Mouse (Mus musculus) macrophage (primary cell): Measurements from ENCODE around the gene Wfdc10. TPM values are rescaled to one million over a fixed set of nuclear protein-coding genes. Genes with fewer than 3 reads are reported as not detected.

Source experiments
- H3K27ac ChIP-seq: fragments of 350-480 bp; formaldehyde crosslinking; 2 replicates; pipeline ENCODE4 v1.9.0; 2021
- H3K36me3 ChIP-seq: fragments of 350-480 bp; formaldehyde crosslinking; 2 replicates; pipeline ENCODE4 v1.9.0; 2021; ENCODE audit errors: inconsistent target
- H3K4me3 ChIP-seq: fragments of 350-480 bp; formaldehyde crosslinking; 2 replicates; pipeline ENCODE4 v1.9.0; 2021; ENCODE audit errors: inconsistent target
- H3K79me2 ChIP-seq: fragments of 350-480 bp; formaldehyde crosslinking; 2 replicates; pipeline ENCODE4 v1.9.0; 2021; ENCODE audit errors: inconsistent target
- WGBS: methylation state at CpG from one replicate; pipeline ENCODE4 v1.1.7; 2026; ENCODE audit warnings: inconsistent platforms; ENCODE audit not compliant: missing documents; 5-methylcytosine and 5-hydroxymethylcytosine counted together
- polyA plus RNA-seq: library from polyadenylated mRNA; stranded (reverse); fragments of 250-400 nt; gene quantifications from 3 replicates; pipeline ENCODE4 v1.2.4, GENCODE M21; 2018; ENCODE audit warnings: inconsistent platforms

The Wfdc10 gene
- polyA plus RNA-seq, 1 experiment from 2014 or later: not detected

DNA sequence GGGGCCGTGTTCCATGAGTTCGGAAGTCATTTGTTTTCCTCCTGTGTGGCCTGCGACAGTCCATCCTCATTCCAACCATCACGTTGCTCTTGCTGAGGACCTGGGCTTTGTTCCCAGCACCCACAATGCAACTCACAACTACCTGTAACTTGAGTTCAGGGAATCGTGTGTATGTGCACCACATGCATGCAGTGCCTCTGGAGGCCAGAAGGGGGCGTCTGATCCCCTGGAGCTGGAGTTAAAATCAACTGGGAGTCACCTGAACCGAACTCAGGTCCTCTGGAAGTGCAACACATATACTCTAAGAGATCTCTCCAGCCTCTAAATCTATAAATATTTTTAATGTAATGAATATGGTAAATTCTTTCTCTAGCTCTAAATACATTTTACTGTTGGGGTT, 20.3 kb downstream of the Wfdc10 start:
- Histone ChIP-seq H3K27ac (no peak overlapping the region), H3K36me3 (no peaks in the 10 kb centered on the region), H3K4me3 (no peak overlapping the region), H3K79me2 (no peaks in the 10 kb centered on the region)
- WGBS: 87% methylated on average over 7 of the region's 7 CpGs

GRCm38 (mm10) chr2:164676916-164677685, 21.3 kb downstream of the Wfdc10 start:
- 91% methylated on average over 16 of the region's 16 CpGs for WGBS

DNA sequence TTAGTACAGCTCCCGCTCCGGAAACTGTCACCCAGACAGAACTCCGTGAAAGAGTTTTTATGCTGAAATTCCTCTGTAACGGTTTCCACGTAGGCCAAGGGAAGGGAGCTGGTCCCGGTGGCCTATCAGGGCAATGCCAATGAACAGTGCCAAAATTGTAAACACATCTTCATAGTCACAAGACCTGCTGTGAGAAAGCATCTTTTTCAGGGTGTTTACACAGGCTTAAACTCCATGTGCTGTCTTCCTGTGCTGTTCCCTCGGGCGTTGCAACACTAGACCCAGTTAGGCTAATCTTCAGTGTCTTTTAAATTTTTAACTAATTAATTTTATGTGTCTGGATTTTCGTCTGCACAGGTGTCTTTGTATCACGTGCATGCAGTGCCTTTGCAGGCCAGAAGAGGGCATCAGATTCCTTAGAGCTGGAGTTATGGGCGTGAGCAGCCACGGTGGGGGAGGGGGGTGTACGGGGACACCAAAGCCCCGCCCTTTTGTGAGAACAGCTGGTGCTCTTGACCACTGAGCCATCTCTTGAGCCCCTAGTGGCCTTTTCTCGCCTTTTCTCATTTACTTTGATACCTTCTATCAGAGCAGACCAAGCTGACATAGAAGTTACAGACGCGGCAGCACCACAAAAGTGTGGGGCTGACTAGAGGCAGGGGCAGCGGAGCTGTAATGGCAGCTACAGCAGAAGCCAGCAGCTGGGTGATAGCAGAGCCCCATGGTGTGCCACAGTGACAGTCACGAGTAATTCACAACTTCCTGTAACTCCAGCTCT, 23.2 kb downstream of the Wfdc10 start:
- Histone ChIP-seq H3K36me3 (no peaks in the 10 kb centered on the region), H3K79me2 (no peaks in the 10 kb centered on the region), H3K27ac (peak overlapping the region; percentile 10; the same call in 1 of the 2 replicates), H3K4me3 (no peak overlapping the region)
- 22% methylated on average over 18 of the region's 19 CpGs for WGBS

More at GRCm38 (mm10) chr2:164676916-164677685, 21.3 kb downstream of the Wfdc10 start:
- H3K36me3 ChIP-seq: no peaks in the 10 kb centered on the region
- no peaks in the 10 kb centered on the region for H3K79me2 ChIP-seq
- no peak overlapping the region for H3K27ac ChIP-seq
- no peak overlapping the region for H3K4me3 ChIP-seq

- no peaks in the 10 kb centered on the region for H3K79me2 ChIP-seq
- H3K36me3 ChIP-seq: no peaks in the 10 kb centered on the region
- 18% methylated on average over 3 of the region's 3 CpGs for WGBS
- 0 out of 2 replicates have a peak overlapping the region, but pooled peaks have one; percentile 10 for H3K27ac ChIP-seq
- H3K4me3 ChIP-seq: no peak overlapping the region
Measured at GRCm38 (mm10) chr2:164679906-164680305, 24.1 kb downstream of the Wfdc10 start.

DNA sequence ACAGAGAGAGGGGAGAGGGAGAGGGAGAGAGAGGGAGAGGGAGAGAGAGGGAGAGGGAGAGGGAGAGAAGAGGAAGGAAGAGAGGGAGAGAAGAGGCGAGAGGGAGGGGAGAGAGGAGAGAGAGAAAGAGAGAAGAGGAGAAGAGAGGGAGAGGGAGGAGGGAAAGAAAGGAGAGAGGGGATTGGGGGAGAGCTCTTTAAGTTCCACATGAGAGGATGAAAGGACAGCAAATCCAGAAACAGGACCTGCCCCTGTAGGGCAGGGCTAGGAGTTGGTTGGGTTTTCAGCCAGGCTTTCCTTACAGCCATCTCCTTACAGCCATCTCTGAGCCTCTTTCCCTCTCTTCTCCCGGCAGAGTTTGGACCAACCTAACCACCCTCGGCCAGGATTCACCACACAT, 29.0 kb downstream of the Wfdc10 start, which contains the start of gene Wfdc13:
TSS of gene Wfdc13 (plus strand) at position 301 of the 400 bp plus-strand sequence.
- WGBS: 44% methylated on average over 3 of the region's 3 CpGs
- Histone ChIP-seq H3K4me3 (no peak within 1 kb of the TSS), H3K36me3 (no peaks in the 10 kb centered on the region), H3K27ac (no peak within 1 kb of the TSS), H3K79me2 (no peaks in the 10 kb centered on the region)

- Histone ChIP-seq H3K27ac (no peak within 1 kb of the TSS), H3K4me3 (no peak within 1 kb of the TSS), H3K36me3 (no peaks in the 10 kb centered on the region), H3K79me2 (no peaks in the 10 kb centered on the region)
- 86% methylated on average over 4 of the region's 4 CpGs for WGBS
Measured at GRCm38 (mm10) chr2:164698201-164698600, 42.4 kb downstream of the Wfdc10 start, which contains the start of gene Spint4. Gene Spint4, plus strand, starts transcription at chr2:164698501.

- no peaks in the 10 kb centered on the region for H3K79me2 ChIP-seq
- no peak overlapping the region for H3K27ac ChIP-seq
- WGBS: 74% methylated on average over 5 of the region's 5 CpGs
Measured at GRCm38 (mm10) chr2:164700959-164701358, 45.1 kb downstream of the Wfdc10 start.

DNA sequence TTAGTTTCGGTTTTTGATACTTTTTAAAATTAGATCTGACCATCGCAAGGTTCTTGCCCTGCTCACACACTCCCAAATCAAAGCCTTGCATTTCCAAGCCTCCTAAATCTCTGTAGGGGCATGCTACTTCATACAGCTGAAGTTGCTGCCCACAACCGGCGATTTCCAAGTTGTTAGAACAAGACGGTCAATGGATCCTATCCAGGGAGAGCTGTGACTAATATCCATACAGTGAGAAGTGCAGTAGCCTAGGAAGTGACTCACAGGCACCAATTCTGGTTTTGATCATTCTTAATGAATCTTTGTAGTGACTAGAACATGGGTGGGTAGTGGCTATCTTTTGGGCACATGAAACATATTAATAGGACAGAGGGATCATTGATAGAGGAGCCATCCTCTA, 45.9 kb downstream of the Wfdc10 start:
- no peak overlapping the region for H3K4me3 ChIP-seq
- no peaks in the 10 kb centered on the region for H3K36me3 ChIP-seq
- H3K79me2 ChIP-seq: no peaks in the 10 kb centered on the region
- no peak overlapping the region for H3K27ac ChIP-seq
- WGBS: 93% methylated on average over 5 of the region's 5 CpGs

More at GRCm38 (mm10) chr2:164700959-164701358, 45.1 kb downstream of the Wfdc10 start:
- Histone ChIP-seq H3K4me3 (no peak overlapping the region), H3K36me3 (no peaks in the 10 kb centered on the region)

DNA sequence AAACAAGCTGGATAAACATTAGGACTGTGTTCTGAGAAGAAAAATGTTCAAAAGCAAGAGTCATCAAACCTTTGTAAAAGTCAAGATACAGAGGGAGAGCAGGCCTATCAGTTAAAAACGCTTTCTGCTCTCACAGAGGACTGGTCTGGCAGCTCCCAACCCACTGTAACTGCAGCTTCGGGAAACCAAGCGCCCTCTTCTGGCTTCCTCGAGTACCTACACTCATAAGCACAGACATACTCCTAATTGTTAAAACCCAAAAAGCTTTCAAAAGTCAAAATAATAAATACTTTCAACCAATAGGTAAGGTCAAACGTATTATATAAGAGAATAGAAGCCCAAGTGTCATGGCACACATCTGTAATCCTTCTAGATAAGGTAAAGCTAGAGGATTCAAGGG, 48.4 kb downstream of the Wfdc10 start:
- H3K4me3 ChIP-seq: no peak overlapping the region
- WGBS: 81% methylated on average over 5 of the region's 5 CpGs
- no peaks in the 10 kb centered on the region for H3K79me2 ChIP-seq
- no peaks in the 10 kb centered on the region for H3K36me3 ChIP-seq
- H3K27ac ChIP-seq: no peak overlapping the region

DNA sequence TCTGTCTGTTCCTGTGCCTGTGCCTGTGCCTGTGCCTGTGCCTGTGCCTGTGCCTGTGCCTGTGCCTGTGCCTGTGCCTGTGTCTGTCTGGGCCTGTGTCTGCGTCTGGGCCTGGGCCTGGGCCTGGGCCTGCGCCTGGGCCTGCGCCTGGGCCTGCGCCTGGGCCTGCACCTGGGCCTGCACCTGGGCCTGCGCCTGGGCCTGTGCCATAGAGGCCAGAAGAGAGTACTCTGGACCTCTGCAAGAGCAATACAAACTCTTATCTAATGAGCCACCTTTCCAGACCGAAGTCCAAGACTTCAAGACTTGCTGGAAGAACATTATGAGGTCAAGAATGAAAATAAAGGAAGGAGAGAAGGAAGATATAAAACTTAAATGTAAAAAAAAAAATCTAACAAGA, 49.5 kb downstream of the Wfdc10 start:
- Histone ChIP-seq H3K27ac (no peak overlapping the region), H3K36me3 (no peaks in the 10 kb centered on the region), H3K4me3 (no peak overlapping the region), H3K79me2 (no peaks in the 10 kb centered on the region)
- WGBS: 92% methylated on average over 6 of the region's 6 CpGs

DNA sequence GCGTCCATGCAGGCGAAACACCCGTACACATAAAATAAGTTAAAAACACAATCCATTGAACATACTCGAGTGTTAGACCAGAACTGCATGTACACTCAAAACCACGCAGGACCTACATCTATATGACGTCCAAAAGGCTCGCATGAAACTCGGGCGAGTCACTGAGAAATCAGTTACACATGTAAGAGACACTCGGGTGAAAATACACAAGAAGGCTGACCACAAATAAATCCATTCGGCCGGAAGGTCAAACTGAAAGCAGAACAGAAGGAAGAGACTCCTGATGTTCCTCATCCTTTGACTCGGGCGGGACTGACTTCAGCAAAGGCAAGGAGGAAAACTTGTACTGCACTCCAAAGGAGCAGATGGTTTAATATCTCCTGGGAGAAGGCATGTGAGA, 50.1 kb downstream of the Wfdc10 start:
- no peaks in the 10 kb centered on the region for H3K79me2 ChIP-seq
- 96% methylated on average over 14 of the region's 14 CpGs for WGBS

More for the DNA sequence above, 50.1 kb downstream of the Wfdc10 start:
- Histone ChIP-seq H3K36me3 (no peaks in the 10 kb centered on the region), H3K27ac (no peak overlapping the region), H3K4me3 (no peak overlapping the region)

Other genes starting within 250 kb of the Wfdc10 start
- 114 to 215 TPM (median 133 TPM) in 3 replicates for gene Sdc4, start 212.2 kb upstream of the Wfdc10 start, polyA plus RNA-seq
- gene Sys1, start 199.1 kb upstream of the Wfdc10 start, polyA plus RNA-seq: 6.9 to 30.0 TPM (median 27.8 TPM) in 3 replicates
- 0.30 TPM in 1 of 3 replicates, not detected in the others for gene Gm20458, start 195.1 kb upstream of the Wfdc10 start, polyA plus RNA-seq
- gene Trp53tg5, start 182.3 kb upstream of the Wfdc10 start, polyA plus RNA-seq: not detected in 3 replicates
- gene Dbndd2, start 169.9 kb upstream of the Wfdc10 start, polyA plus RNA-seq: 13.0 to 46.6 TPM (median 28.5 TPM) in 3 replicates
- 58.4 to 92.7 TPM (median 64.5 TPM) in 3 replicates for gene Pigt, start 158.5 kb upstream of the Wfdc10 start, polyA plus RNA-seq
- not detected in 3 replicates for gene Wfdc2, start 93.6 kb upstream of the Wfdc10 start, polyA plus RNA-seq
- gene Spint3, start 82.6 kb upstream of the Wfdc10 start, polyA plus RNA-seq: not detected in 3 replicates
- not detected in 3 replicates for gene Wfdc6a, start 70.6 kb upstream of the Wfdc10 start, polyA plus RNA-seq
- gene Eppin, start 62.5 kb upstream of the Wfdc10 start, polyA plus RNA-seq: not detected in 3 replicates
- not detected in 3 replicates for gene Wfdc6b, start 42.5 kb upstream of the Wfdc10 start, polyA plus RNA-seq
- not detected in 3 replicates for gene Wfdc8, start 42.4 kb upstream of the Wfdc10 start, polyA plus RNA-seq
- not detected in 3 replicates for gene Wfdc16, start 17.2 kb upstream of the Wfdc10 start, polyA plus RNA-seq
- not detected in 3 replicates for gene Wfdc9, start 537 bp downstream of the Wfdc10 start, polyA plus RNA-seq
- gene Wfdc11, start 18.0 kb downstream of the Wfdc10 start, polyA plus RNA-seq: not detected in 3 replicates
- gene Wfdc13, start 29.1 kb downstream of the Wfdc10 start, polyA plus RNA-seq: not detected in 3 replicates
- not detected in 3 replicates for gene Spint4, start 42.5 kb downstream of the Wfdc10 start, polyA plus RNA-seq
- gene Spint5, start 59.3 kb downstream of the Wfdc10 start, polyA plus RNA-seq: not detected in 3 replicates
- not detected in 3 replicates for gene Wfdc3, start 89.9 kb downstream of the Wfdc10 start, polyA plus RNA-seq
- gene Dnttip1, start 89.9 kb downstream of the Wfdc10 start, polyA plus RNA-seq: 20.7 to 27.5 TPM (median 21.6 TPM) in 3 replicates
- gene Ube2c, start 113.9 kb downstream of the Wfdc10 start, polyA plus RNA-seq: 1.7 to 21.7 TPM (median 12.8 TPM) in 3 replicates
- not detected in 3 replicates for gene Tnnc2, start 123.9 kb downstream of the Wfdc10 start, polyA plus RNA-seq
- 7.1 to 8.5 TPM (median 7.3 TPM) in 3 replicates for gene Snx21, start 129.8 kb downstream of the Wfdc10 start, polyA plus RNA-seq
- gene Acot8, start 148.8 kb downstream of the Wfdc10 start, polyA plus RNA-seq: 9.7 to 17.7 TPM (median 17.1 TPM) in 3 replicates
- gene Zswim3, start 149.1 kb downstream of the Wfdc10 start, polyA plus RNA-seq: 3.3 to 3.6 TPM (median 3.4 TPM) in 3 replicates
- 4.8 to 5.4 TPM (median 5.2 TPM) in 3 replicates for gene Zswim1, start 166.6 kb downstream of the Wfdc10 start, polyA plus RNA-seq
- 0.80 TPM in 1 of 3 replicates, not detected in the others for gene Spata25, start 172.5 kb downstream of the Wfdc10 start, polyA plus RNA-seq
- gene Ctsa, start 176.8 kb downstream of the Wfdc10 start, polyA plus RNA-seq: 1,416 to 1,739 TPM (median 1,652 TPM) in 3 replicates
- 3.9 to 17.8 TPM (median 7.7 TPM) in 3 replicates for gene Neurl2, start 177.4 kb downstream of the Wfdc10 start, polyA plus RNA-seq
- gene Pltp, start 201.7 kb downstream of the Wfdc10 start, polyA plus RNA-seq: 538 to 865 TPM (median 584 TPM) in 3 replicates
- 14.5 to 26.1 TPM (median 19.1 TPM) in 3 replicates for gene Pcif1, start 223.3 kb downstream of the Wfdc10 start, polyA plus RNA-seq